ENCODE assay signal across 22 mouse cellular contexts in genomic region chr6:116180731-116181130, GRCm38 (mm10). TPM values are rescaled to one million over a fixed set of nuclear protein-coding genes. Genes with fewer than 3 reads are reported as not detected.
DNase-seq lines count a peak whose midpoint lies in the region; ATAC-seq and TF ChIP-seq lines count a peak whose summit lies in the region.
"Had no signal": no experiment of that assay in that cellular context is flagged by ENCODE, and none has a peak within 500 bp of the region (broad histone marks: within the 10 kb centered on the region; RNA-seq: fewer than 3 reads in every experiment).

No protein-coding gene starts in this region.

- H3K4me2 ChIP-seq in liver, embryonic 12.5 days = 0 out of 2 replicates have a peak overlapping the region, but pooled peaks have one; percentile 8
- H3K4me2 ChIP-seq: heart, embryonic 15.5 days; hindbrain, embryonic 13.5 days; kidney, embryonic 15.5 days; midbrain, embryonic 12.5 days had no signal

- 19% methylated on average over 3 of the region's 3 CpGs for WGBS in liver, adult 2 months
- WGBS in liver, embryonic 12.5 days (ENCODE audit: insufficient replicate concordance) = 51% methylated on average over 3 of the region's 3 CpGs

- H3K4me1 ChIP-seq in liver, adult 2 months (ENCODE audit: control insufficient read depth, insufficient read depth, low read length) = peaks cover 15% of the 10 kb centered on the region
- 0 out of 2 replicates have a peak, but pooled peaks cover 4% of the 10 kb centered on the region for H3K4me1 ChIP-seq in liver, embryonic 12.5 days
- H3K4me1 ChIP-seq: forebrain, embryonic 10.5 days; kidney, embryonic 15.5 days; midbrain, embryonic 12.5 days had no signal

- no peaks in the 10 kb centered on the region for H3K27me3 ChIP-seq in liver, adult 2 months (ENCODE audit: control insufficient read depth, insufficient read depth, low read length)
- H3K27me3 ChIP-seq in liver, embryonic 12.5 days (replicated peaks) = no peaks in the 10 kb centered on the region
- H3K27me3 ChIP-seq: heart, embryonic 15.5 days; hindbrain, embryonic 13.5 days; kidney, embryonic 15.5 days; midbrain, embryonic 12.5 days had no signal

- TF ChIP-seq POLR2A in liver, adult 2 months (IDR thresholded peaks at IDR 0.05; ENCODE audit: extremely low read depth, insufficient read depth, low read length) = no peak

- H3K36me3 ChIP-seq in liver, adult 2 months (ENCODE audit: control insufficient read depth, insufficient read depth, low read length) = peaks cover 10% of the 10 kb centered on the region; the same call in 1 of the 2 replicates
- H3K36me3 ChIP-seq in liver, embryonic 12.5 days = peaks cover 8% of the 10 kb centered on the region; the same call in 1 of the 2 replicates
- H3K36me3 ChIP-seq: heart, embryonic 15.5 days had no signal

- peaks cover 28% of the 10 kb centered on the region for H3K79me2 ChIP-seq in liver, adult 2 months (ENCODE audit: control insufficient read depth, insufficient read depth, low read length)

- no peaks in the 10 kb centered on the region for H3K9me3 ChIP-seq in liver, embryonic 12.5 days (replicated peaks)
- H3K9me3 ChIP-seq: forebrain, embryonic 10.5 days; heart, embryonic 15.5 days; hindbrain, embryonic 13.5 days; kidney, embryonic 15.5 days; midbrain, embryonic 12.5 days had no signal

- 0 out of 2 replicates have a peak overlapping the region, but pooled peaks have one; percentile 30 for H3K9ac ChIP-seq in liver, adult 2 months (ENCODE audit: low read depth, low read length)
- no peak overlapping the region for H3K9ac ChIP-seq in liver, embryonic 12.5 days
- H3K9ac ChIP-seq: forebrain, postnatal 0 days; heart, embryonic 15.5 days; hindbrain, embryonic 13.5 days; kidney, embryonic 15.5 days; liver, embryonic 14.5 days; midbrain, embryonic 12.5 days had no signal

- TF ChIP-seq CTCF in liver, adult 2 months (IDR thresholded peaks at IDR 0.05; ENCODE audit: low read depth, low read length) = no peak

- H3K4me3 ChIP-seq in liver, adult 2 months (ENCODE audit: insufficient read depth, low read depth, low read length) = no peak overlapping the region
- no peak overlapping the region for H3K4me3 ChIP-seq in liver, embryonic 12.5 days
- H3K4me3 ChIP-seq: forebrain, embryonic 10.5 days; heart, embryonic 15.5 days; hindbrain, embryonic 13.5 days; kidney, embryonic 15.5 days; midbrain, embryonic 12.5 days had no signal

- peak; percentile 18 for DNase-seq in adrenal gland, adult 2 months
- DNase-seq in adrenal gland, adult 8-10 months = no peak
- DNase-seq in liver, adult 2 months (ENCODE audit: extremely low read depth, low read depth, low spot score) = peak; percentile 97
- no peak for DNase-seq in liver
- peak; percentile 59 for DNase-seq in yolk sac, embryonic 10.5 days (ENCODE audit: low spot score)
- DNase-seq in cerebellum, postnatal 25 days = no peak
- DNase-seq in c-Kit-positive CD71-positive TER-119-positive erythroid progenitor cells, embryonic 14.5 days (ENCODE audit: low spot score) = no peak
- DNase-seq: cerebellum, adult 11 months; cerebellum, adult 9-11 months; forebrain, postnatal 0 days; gastrocnemius, postnatal 36 days; heart, postnatal 36 days; kidney, postnatal 36 days; lung, postnatal 10 days; spleen, adult 18-20 months had no signal

- peak overlapping the region; percentile 71 for H3K27ac ChIP-seq in liver, adult 2 months (replicated peaks; ENCODE audit: insufficient read depth, low read depth, low read length)
- peak overlapping the region; percentile 32; the same call in 1 of the 2 replicates for H3K27ac ChIP-seq in liver, embryonic 12.5 days
- H3K27ac ChIP-seq: forebrain, embryonic 10.5 days; heart, embryonic 15.5 days; hindbrain, embryonic 13.5 days; kidney, embryonic 15.5 days; liver, embryonic 14.5 days; midbrain, embryonic 12.5 days had no signal

- ATAC-seq in liver, embryonic 12.5 days = no peak
- ATAC-seq: forebrain, postnatal 0 days had no signal

RNA-seq across cellular contexts. Expression of gene Tmcc1, which starts 12.6 kb away (rescaled TPM):
- total RNA-seq in adrenal gland, adult 2 months (2021) = 10 to 100 TPM; 20.7 to 24.1 TPM
- 4.0 and 4.3 TPM in 2 replicates for polyA plus RNA-seq in adrenal gland, adult 2 months (2012; rRNA removed)
- total RNA-seq in adrenal gland, adult 8-10 months (2022) = 10 to 100 TPM; 20.4 to 37.4 (median 27.8) TPM
- total RNA-seq in liver, adult 2 months (2014; rRNA removed) = 34.3 and 38.0 TPM in 2 replicates
- polyA plus RNA-seq in liver, adult 2 months (2012; rRNA removed) = 13.8 and 17.7 TPM in 2 replicates
- polyA plus RNA-seq in liver, embryonic 12.5 days (2016; fragmentation: Nextera tagmentation; extraction: Ambion mirVana) = 3.9 and 5.3 TPM in 2 replicates

RNA-seq across cellular contexts. Expression of gene Washc2, which starts 27.1 kb away (rescaled TPM):
- total RNA-seq in adrenal gland, adult 2 months (2021) = 10 to 100 TPM; 44.2 to 45.8 TPM
- polyA plus RNA-seq in adrenal gland, adult 2 months (2012; rRNA removed) = 44.6 and 51.4 TPM in 2 replicates
- total RNA-seq in adrenal gland, adult 8-10 months (2022) = 10 to 100 TPM; 59.0 to 70.2 (median 63.3) TPM
- 38.5 and 46.5 TPM in 2 replicates for total RNA-seq in liver, adult 2 months (2014; rRNA removed)
- 29.6 and 32.7 TPM in 2 replicates for polyA plus RNA-seq in liver, adult 2 months (2012; rRNA removed)
- 18.7 and 18.9 TPM in 2 replicates for polyA plus RNA-seq in liver, embryonic 12.5 days (2016; fragmentation: Nextera tagmentation; extraction: Ambion mirVana)

Comparison
In these comparisons a context has a peak if more than half of its experiments do, and no peak if none do; other contexts are left out.
1. DNase-seq: peak in adrenal gland, adult 2 months (single experiment), liver, adult 2 months (single experiment) and yolk sac, embryonic 10.5 days (single experiment); none in adrenal gland, adult 8-10 months (single experiment), liver (single experiment), cerebellum, postnatal 25 days (0 of 2) and c-Kit-positive CD71-positive TER-119-positive erythroid progenitor cells, embryonic 14.5 days (single experiment).